20 mouse cellular contexts compared by ENCODE assay signal in genomic region chr10:112795938-112796337, GRCm38 (mm10).
"Had no signal": no experiment of that assay in that cellular context is flagged by ENCODE, and none has a peak within 500 bp of the region (broad histone marks: within the 10 kb centered on the region; RNA-seq: fewer than 3 reads in every experiment).

No protein-coding gene starts in this region.

- ATAC-seq: midbrain, embryonic 16.5 days had no signal

- H3K27me3 ChIP-seq: liver, embryonic 13.5 days; midbrain, embryonic 12.5 days had no signal

- H3K36me3 ChIP-seq: liver, embryonic 13.5 days; midbrain, embryonic 12.5 days had no signal

- H3K4me3 ChIP-seq: layer of hippocampus, adult 2 months; left cerebral cortex, adult 2 months; liver, embryonic 13.5 days; midbrain, embryonic 12.5 days; myocyte had no signal

- H3K4me1 ChIP-seq: liver, embryonic 13.5 days had no signal

- H3K4me2 ChIP-seq: liver, embryonic 13.5 days; midbrain, embryonic 12.5 days had no signal

- H3K9me3 ChIP-seq: liver, embryonic 13.5 days; midbrain, embryonic 12.5 days had no signal

- H3K27ac ChIP-seq: kidney, postnatal 0 days; layer of hippocampus, adult 2 months; left cerebral cortex, adult 2 months; liver, embryonic 13.5 days; midbrain, embryonic 12.5 days; stomach, postnatal 0 days had no signal

- H3K9ac ChIP-seq: liver, embryonic 13.5 days; midbrain, embryonic 12.5 days had no signal

- DNase-seq: kidney, postnatal 25 days; layer of hippocampus, adult 9-11 months; layer of hippocampus, postnatal 36 days; liver, embryonic 13.5 days; lung, adult 2 months; lung, postnatal 14 days; lung, postnatal 4 days; right cerebral cortex, adult 18-20 months; right cerebral cortex, postnatal 14 days; right cerebral cortex, postnatal 4 days; thymus, adult 2 months; thymus, postnatal 14 days; thymus, postnatal 4 days had no signal
